16 mouse cellular contexts compared by ENCODE assay signal in genomic region chr14:20172509-20172908, GRCm38 (mm10). TPM values are rescaled to one million over a fixed set of nuclear protein-coding genes. Genes with fewer than 3 reads are reported as not detected.
DNase-seq lines count a peak whose midpoint lies in the region; ATAC-seq and TF ChIP-seq lines count a peak whose summit lies in the region.
"Had no signal": no experiment of that assay in that cellular context is flagged by ENCODE, and none has a peak within 500 bp of the region (broad histone marks: within the 10 kb centered on the region; RNA-seq: fewer than 3 reads in every experiment).

No protein-coding gene starts in this region.

- no peak overlapping the region for H3K4me2 ChIP-seq in heart, embryonic 16.5 days (ENCODE audit: low read depth, low read length)
- no peak overlapping the region for H3K4me2 ChIP-seq in heart, embryonic 11.5 days
- H3K4me2 ChIP-seq in limb, embryonic 12.5 days, result no peak overlapping the region
- H3K4me2 ChIP-seq: midbrain, embryonic 13.5 days had no signal

- H3K9ac ChIP-seq in heart, embryonic 16.5 days (ENCODE audit: low read length), result no peak overlapping the region
- no peak overlapping the region for H3K9ac ChIP-seq in heart, embryonic 11.5 days (ENCODE audit: low read depth, low read length)
- no peak overlapping the region for H3K9ac ChIP-seq in limb, embryonic 12.5 days (replicated peaks)
- H3K9ac ChIP-seq: liver, embryonic 15.5 days; midbrain, embryonic 13.5 days had no signal

- peaks cover 12% of the 10 kb centered on the region for H3K4me1 ChIP-seq in heart, embryonic 16.5 days (ENCODE audit: control insufficient read depth, insufficient read depth, low read length)
- peaks cover 17% of the 10 kb centered on the region for H3K4me1 ChIP-seq in heart, embryonic 11.5 days (ENCODE audit: control insufficient read depth, insufficient read depth, low read length)
- peaks cover 29% of the 10 kb centered on the region for H3K4me1 ChIP-seq in thymus, adult 2 months (replicated peaks; ENCODE audit: control insufficient read depth, insufficient read depth, low read length)
- peaks cover 22% of the 10 kb centered on the region for H3K4me1 ChIP-seq in limb, embryonic 12.5 days (replicated peaks)
- H3K4me1 ChIP-seq: midbrain, embryonic 13.5 days had no signal

- no peak for TF ChIP-seq CTCF in thymus, adult 2 months (IDR thresholded peaks at IDR 0.05; ENCODE audit: borderline replicate concordance, control insufficient read depth, extremely low read depth, insufficient read depth, low read length, poor library complexity)

- 48% methylated on average over 5 of the region's 5 CpGs for WGBS in heart, embryonic 16.5 days
- WGBS in heart, embryonic 11.5 days (ENCODE audit: insufficient replicate concordance), result 32% methylated on average over 5 of the region's 5 CpGs
- WGBS in thymus, adult 2 months, result 20% methylated on average over 5 of the region's 5 CpGs
- WGBS in limb, embryonic 12.5 days, result 37% methylated on average over 5 of the region's 5 CpGs

- ATAC-seq in heart, embryonic 16.5 days (replicated peaks; ENCODE audit: extremely low read depth, insufficient read depth, low FRiP score), result no peak
- no peak for ATAC-seq in heart, embryonic 11.5 days (replicated peaks; ENCODE audit: insufficient number of reproducible peaks, low FRiP score, low TSS enrichment)
- ATAC-seq in limb, embryonic 12.5 days (ENCODE audit: insufficient number of reproducible peaks, insufficient read depth, low FRiP score, low TSS enrichment, low read depth), result no peak
- ATAC-seq: forebrain, embryonic 16.5 days; midbrain, embryonic 13.5 days had no signal

- no peak overlapping the region for H3K4me3 ChIP-seq in heart, embryonic 16.5 days (ENCODE audit: low read length)
- no peak overlapping the region for H3K4me3 ChIP-seq in heart, embryonic 11.5 days (ENCODE audit: low read depth, low read length)
- no peak overlapping the region for H3K4me3 ChIP-seq in thymus, adult 2 months (ENCODE audit: control insufficient read depth, insufficient read depth, low read length)
- no peak overlapping the region for H3K4me3 ChIP-seq in limb, embryonic 12.5 days (replicated peaks)
- H3K4me3 ChIP-seq: layer of hippocampus, adult 2 months; left cerebral cortex, adult 2 months; liver, embryonic 15.5 days; midbrain, embryonic 13.5 days had no signal

- no peaks in the 10 kb centered on the region for H3K9me3 ChIP-seq in heart, embryonic 16.5 days (replicated peaks; ENCODE audit: control insufficient read depth, low read length)
- H3K9me3 ChIP-seq in heart, embryonic 11.5 days (replicated peaks; ENCODE audit: control insufficient read depth, low read length), result no peaks in the 10 kb centered on the region
- no peaks in the 10 kb centered on the region for H3K9me3 ChIP-seq in limb, embryonic 12.5 days
- H3K9me3 ChIP-seq: liver, embryonic 15.5 days; midbrain, embryonic 13.5 days had no signal

- no peak for TF ChIP-seq POLR2A in thymus, adult 2 months (IDR thresholded peaks at IDR 0.05; ENCODE audit: control insufficient read depth, extremely low read depth, insufficient read depth, low read length, poor library complexity)

- H3K27me3 ChIP-seq in heart, embryonic 16.5 days (ENCODE audit: control insufficient read depth, insufficient read depth, low read length), result no peaks in the 10 kb centered on the region
- H3K27me3 ChIP-seq in heart, embryonic 11.5 days (ENCODE audit: control insufficient read depth, insufficient read depth, low read length), result no peaks in the 10 kb centered on the region
- no peaks in the 10 kb centered on the region for H3K27me3 ChIP-seq in thymus, adult 2 months (ENCODE audit: control insufficient read depth, insufficient read depth, low read length)
- H3K27me3 ChIP-seq in limb, embryonic 12.5 days, result no peaks in the 10 kb centered on the region
- H3K27me3 ChIP-seq in splenic B cell, adult 2 months (ENCODE audit: control insufficient read depth, insufficient read depth, low read length, poor library complexity, severe bottlenecking), result no peaks in the 10 kb centered on the region
- H3K27me3 ChIP-seq: liver, embryonic 15.5 days; midbrain, embryonic 13.5 days had no signal

- H3K27ac ChIP-seq in heart, embryonic 16.5 days (ENCODE audit: low read length), result 0 out of 2 replicates have a peak overlapping the region, but pooled peaks have one; percentile 15
- no peak overlapping the region for H3K27ac ChIP-seq in heart, embryonic 11.5 days (ENCODE audit: low read depth, low read length)
- peak overlapping the region; percentile 46; the same call in 1 of the 2 replicates for H3K27ac ChIP-seq in thymus, adult 2 months (ENCODE audit: control insufficient read depth, insufficient read depth, low read length)
- peak overlapping the region; percentile 56; the same call in 1 of the 2 replicates for H3K27ac ChIP-seq in limb, embryonic 12.5 days
- H3K27ac ChIP-seq: layer of hippocampus, adult 2 months; left cerebral cortex, adult 2 months; liver, embryonic 15.5 days; midbrain, embryonic 13.5 days; stomach, postnatal 0 days had no signal

- no peaks in the 10 kb centered on the region for H3K36me3 ChIP-seq in heart, embryonic 16.5 days (ENCODE audit: control insufficient read depth, insufficient read depth)
- H3K36me3 ChIP-seq in heart, embryonic 11.5 days (ENCODE audit: control insufficient read depth, insufficient read depth, low read length), result no peaks in the 10 kb centered on the region
- H3K36me3 ChIP-seq in thymus, adult 2 months (ENCODE audit: control insufficient read depth, insufficient read depth, low read length), result no peaks in the 10 kb centered on the region
- H3K36me3 ChIP-seq in limb, embryonic 12.5 days, result no peaks in the 10 kb centered on the region
- H3K36me3 ChIP-seq in splenic B cell, adult 2 months (ENCODE audit: control insufficient read depth, insufficient read depth, low read length, poor library complexity, severe bottlenecking), result no peaks in the 10 kb centered on the region
- H3K36me3 ChIP-seq: midbrain, embryonic 13.5 days had no signal

- DNase-seq in thymus, adult 2 months, result no peak
- no peak for DNase-seq in thymus, postnatal 10 days (ENCODE audit: low spot score in 2 of 2)
- DNase-seq in splenic B cell, adult 2 months (ENCODE audit: low read depth, low spot score), result peak; percentile 54
- DNase-seq in urinary bladder, postnatal 4 days (ENCODE audit: low spot score in 2 of 2), result no peak
- DNase-seq: cerebellum, adult 8-10 months; gastrocnemius, postnatal 10 days; right cerebral cortex, postnatal 4 days had no signal

RNA-seq across cellular contexts. Expression of gene Kcnk5, which starts 9.1 kb away (rescaled TPM):
- polyA plus RNA-seq in heart, embryonic 16.5 days (2015; fragmentation: Nextera tagmentation; extraction: Ambion mirVana), result 3.9 and 4.1 TPM in 2 replicates
- polyA plus RNA-seq in heart, embryonic 11.5 days (2014; fragmentation: Nextera tagmentation; extraction: Ambion mirVana), result 2.2 and 2.9 TPM in 2 replicates
- 6.1 and 6.7 TPM in 2 replicates for polyA plus RNA-seq in thymus, adult 2 months (2012; rRNA removed)
- 6.9 TPM in 2 replicates for polyA plus RNA-seq in limb, embryonic 12.5 days (2016; fragmentation: Nextera tagmentation; extraction: Ambion mirVana)

RNA-seq across cellular contexts. Expression of gene Saysd1, which starts 34.2 kb away (rescaled TPM):
- 9.1 and 9.3 TPM in 2 replicates for polyA plus RNA-seq in heart, embryonic 16.5 days (2015; fragmentation: Nextera tagmentation; extraction: Ambion mirVana)
- polyA plus RNA-seq in heart, embryonic 11.5 days (2014; fragmentation: Nextera tagmentation; extraction: Ambion mirVana), result 8.4 and 8.6 TPM in 2 replicates
- polyA plus RNA-seq in thymus, adult 2 months (2012; rRNA removed), result 12.8 and 14.6 TPM in 2 replicates
- polyA plus RNA-seq in limb, embryonic 12.5 days (2016; fragmentation: Nextera tagmentation; extraction: Ambion mirVana), result 10.3 and 10.6 TPM in 2 replicates
